Comparison of ENCODE assay signal across 1 mouse cellular context in genomic region chr4:138288691-138289090, GRCm38 (mm10).
TF ChIP-seq lines count a peak whose summit lies in the region.

No protein-coding gene starts in this region.

TF ChIP-seq in MEL, 35 proteins besides CTCF, POLR2A, EP300 and RAD21:
- TF ChIP-seq RCOR1 (IDR thresholded peaks at IDR 0.05; ENCODE audit: low read depth, low read length) (no peak), GABPA (IDR thresholded peaks at IDR 0.05; ENCODE audit: low read depth, low read length) (no peak), POLR2AphosphoS5 (IDR thresholded peaks at IDR 0.05; ENCODE audit: borderline replicate concordance, low read depth, low read length) (no peak), MYC (IDR thresholded peaks at IDR 0.05; ENCODE audit: low read depth, low read length) (0 out of 2 replicates have a peak, but pooled peaks have one; percentile 52), CHD1 (IDR thresholded peaks at IDR 0.05; ENCODE audit: low read depth, low read length) (no peak), SMC3 (IDR thresholded peaks at IDR 0.05; ENCODE audit: low read depth, low read length) (no peak), MAX (IDR thresholded peaks at IDR 0.05; ENCODE audit: low read length) (0 out of 2 replicates have a peak, but pooled peaks have one; percentile 13)
